Mouse (Mus musculus) heart, adult 11 months (tissue): ENCODE measurements at regions not wholly inside any gene's neighbourhood (a gene's known extent, or its start where the extent isn't known, plus 50 kb on each side); places are given as distances from the start of the nearest gene placed in this dataset.

ENCODE experiments used
- DNase-seq: peaks from one replicate; pipeline ENCODE4 v3.0.0; 2022

DNA sequence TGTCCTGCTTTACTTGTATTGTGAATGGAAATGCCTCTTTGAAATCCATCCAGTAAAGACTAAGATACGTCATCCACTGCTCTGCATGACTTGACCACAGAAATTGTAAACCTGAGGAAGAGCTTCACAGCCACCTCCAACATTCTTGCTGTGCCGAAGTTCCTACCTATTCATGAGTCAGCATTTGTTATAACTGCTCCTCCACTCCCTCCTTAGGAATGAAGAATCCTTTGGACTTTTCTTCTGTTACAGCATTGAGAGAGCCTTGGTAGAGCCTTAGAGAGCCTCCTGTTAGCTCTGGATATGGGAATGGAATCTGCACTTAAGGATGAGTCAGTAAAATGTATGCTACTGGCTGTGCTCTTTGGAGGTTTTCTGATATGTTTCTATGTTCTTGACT, 750.5 kb upstream of the Gcfc2 start:
- no peak for DNase-seq

DNA sequence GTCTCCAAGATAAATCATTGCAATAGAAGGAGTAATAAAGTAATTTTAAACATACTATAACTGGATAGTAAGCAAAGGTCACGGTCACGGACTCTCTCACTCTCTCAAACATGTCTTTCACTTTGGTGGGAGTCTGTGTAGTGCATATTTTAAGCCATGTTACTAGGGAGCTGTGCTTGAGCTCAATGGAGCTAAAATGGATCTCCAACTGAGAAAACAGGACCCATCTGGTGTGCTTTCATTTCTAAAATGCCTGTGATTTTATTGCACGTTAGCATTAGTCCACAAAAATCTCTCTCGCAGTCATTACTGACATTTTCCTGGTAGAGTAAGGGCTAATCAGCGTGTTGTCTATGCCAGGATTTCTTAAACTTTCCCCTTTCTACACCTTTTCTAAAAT, 733.3 kb upstream of the Gcfc2 start:
- no peak for DNase-seq

DNA sequence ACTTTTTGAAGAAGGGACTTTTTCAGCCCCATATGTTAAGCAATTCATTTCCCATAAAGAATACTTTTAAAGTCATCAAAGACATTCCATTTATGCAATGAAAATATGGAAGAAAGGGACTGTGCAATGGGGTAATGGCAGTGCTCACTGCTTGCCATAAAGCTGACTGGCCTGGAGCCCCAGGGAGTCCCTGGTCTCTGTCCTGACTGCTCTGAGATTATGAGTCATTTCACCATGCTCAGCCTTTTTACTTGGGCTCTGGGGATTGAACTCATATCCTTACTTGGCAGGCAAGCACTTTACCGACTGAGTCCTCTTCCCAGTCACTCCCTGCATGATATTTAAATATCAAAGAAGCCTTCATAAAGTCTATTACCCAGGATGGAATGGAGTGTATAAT, 712.9 kb upstream of the Gcfc2 start:
- DNase-seq, result peak; percentile 76

DNA sequence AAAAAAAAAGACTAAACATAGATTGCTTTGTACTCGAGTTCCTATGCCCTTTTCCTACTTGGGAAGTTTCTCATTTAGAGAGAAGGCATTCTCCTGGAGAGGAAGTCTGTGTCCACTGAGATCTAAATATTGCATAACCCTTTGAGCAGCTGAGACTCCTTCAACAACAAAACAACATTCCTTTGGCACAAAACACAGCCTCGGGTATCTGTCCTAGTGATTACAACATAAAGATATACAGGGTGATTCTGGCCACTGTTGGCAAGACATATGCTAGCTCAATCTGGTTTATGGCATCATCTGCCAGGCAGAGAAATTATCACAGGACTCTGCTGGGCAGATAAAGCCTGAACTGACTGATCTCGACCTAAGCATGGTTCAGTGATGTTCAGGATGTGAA, 692.7 kb upstream of the Gcfc2 start:
- peak; percentile 86 for DNase-seq

DNA sequence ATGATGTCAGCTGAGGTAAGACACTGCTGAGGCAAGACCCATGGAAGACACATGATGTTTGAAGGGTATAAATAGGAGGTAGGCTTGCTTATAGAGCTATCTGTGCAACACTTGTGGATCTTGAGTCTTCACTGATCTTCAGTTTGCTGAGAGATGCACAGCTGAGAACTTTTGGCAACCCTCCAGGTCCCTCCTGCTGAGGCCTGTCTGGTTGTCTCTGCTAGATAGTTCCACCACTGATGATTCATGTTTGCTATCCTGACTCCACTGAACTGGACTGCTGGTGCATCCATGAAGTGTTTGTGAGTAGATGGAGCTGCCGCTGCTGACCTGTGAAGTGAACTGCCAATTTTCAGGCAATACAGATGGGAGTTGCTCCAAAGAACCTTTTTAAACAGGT, 663.6 kb upstream of the Gcfc2 start:
- DNase-seq, result no peak
